Mouse (Mus musculus) intestine, embryonic 15.5 days (tissue): Measurements from ENCODE around the gene 1500009L16Rik. TPM values are rescaled to one million over a fixed set of nuclear protein-coding genes. Genes with fewer than 3 reads are reported as not detected.

Experiments
- ATAC-seq: fragments of 200-750 bp; cut with Nextera tagmentation; 2 replicates; pipeline ENCODE4 v1.8.0; 2017; ENCODE audit warnings: moderate TSS enrichment, moderate library complexity
- H3K27ac ChIP-seq: fragments of 300-500 bp; sonication (generic); 2 replicates; pipeline ENCODE4 v1.5.1; 2015; ENCODE audit warnings: mild to moderate bottlenecking, inconsistent platforms
- H3K27me3 ChIP-seq: fragments of 300-500 bp; sonication (generic); replicated peaks from 2 replicates; pipeline ENCODE4 v1.6.1; 2015; ENCODE audit warnings: inconsistent platforms
- H3K36me3 ChIP-seq: fragments of 300-500 bp; sonication (generic); 2 replicates; pipeline ENCODE4 v1.6.1; 2015; ENCODE audit warnings: inconsistent platforms
- H3K4me1 ChIP-seq: fragments of 300-500 bp; sonication (generic); replicated peaks from 2 replicates; pipeline ENCODE4 v1.6.1; 2015; ENCODE audit warnings: inconsistent platforms
- H3K4me2 ChIP-seq: fragments of 300-500 bp; sonication (generic); replicated peaks from 2 replicates; pipeline ENCODE4 v1.6.1; 2015; ENCODE audit warnings: mild to moderate bottlenecking, inconsistent platforms
- H3K4me3 ChIP-seq: fragments of 300-500 bp; sonication (generic); replicated peaks from 2 replicates; pipeline ENCODE4 v1.5.1; 2015; ENCODE audit warnings: inconsistent platforms
- H3K9ac ChIP-seq: fragments of 300-500 bp; sonication (generic); 2 replicates; pipeline ENCODE4 v1.6.1; 2015; ENCODE audit warnings: inconsistent platforms
- H3K9me3 ChIP-seq: fragments of 300-500 bp; sonication (generic); 2 replicates; pipeline ENCODE4 v1.6.1; 2016; ENCODE audit warnings: inconsistent platforms
- WGBS: fragments of 180-500 bp; shearing (Covaris S2); methylation state at CpG from one replicate; pipeline ENCODE4 v1.1.7; 2015; 5-methylcytosine and 5-hydroxymethylcytosine counted together
- polyA plus RNA-seq: library from polyadenylated mRNA; unstranded; fragments of >200 nt; fragmentation: Nextera tagmentation; extraction: Ambion mirVana; gene quantifications from 2 replicates; pipeline ENCODE4 v1.2.1, GENCODE M21; 2015

Gene 1500009L16Rik
- 19.0 and 21.6 TPM in 2 replicates for polyA plus RNA-seq

DNA sequence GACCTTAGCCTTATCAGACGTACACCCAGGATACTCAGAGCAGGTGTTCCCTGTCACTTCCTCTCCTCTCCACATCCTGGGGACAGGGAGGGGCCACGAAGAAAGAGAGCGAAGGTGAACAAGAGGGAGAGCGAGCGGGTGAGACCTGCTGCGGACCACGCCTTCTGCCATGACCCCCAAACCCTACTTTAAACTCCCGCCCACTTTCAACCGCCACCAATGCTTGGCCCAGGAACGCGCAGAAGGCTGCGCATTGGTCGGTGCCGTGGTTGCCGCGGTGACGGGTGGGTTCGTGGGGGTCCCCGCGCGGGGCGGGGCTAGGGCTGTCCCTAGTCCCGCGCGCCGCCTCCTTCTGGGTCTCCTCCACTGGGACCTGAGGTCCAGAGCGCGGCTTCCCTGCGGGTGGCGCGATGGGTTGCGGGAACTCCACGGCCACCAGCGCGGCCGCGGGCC lies at the start of gene 1500009L16Rik:
1500009L16Rik (plus strand) TSS at position 287 of the 453 bp plus-strand sequence.
- ATAC-seq: peak; percentile 97
- Histone ChIP-seq H3K9ac (peak within 1 kb of the TSS; percentile 58), H3K4me1 (0 out of 2 replicates have a peak, but pooled peaks cover 9% of the 10 kb centered on the region), H3K27me3 (no peaks in the 10 kb centered on the region), H3K27ac (no peak within 1 kb of the TSS), H3K4me2 (peak within 1 kb of the TSS; percentile 90), H3K36me3 (no peaks in the 10 kb centered on the region), H3K4me3 (peak within 1 kb of the TSS; percentile 70), H3K9me3 (no peaks in the 10 kb centered on the region)
- under 1% methylated on average over 35 of the region's 37 CpGs for WGBS

DNA sequence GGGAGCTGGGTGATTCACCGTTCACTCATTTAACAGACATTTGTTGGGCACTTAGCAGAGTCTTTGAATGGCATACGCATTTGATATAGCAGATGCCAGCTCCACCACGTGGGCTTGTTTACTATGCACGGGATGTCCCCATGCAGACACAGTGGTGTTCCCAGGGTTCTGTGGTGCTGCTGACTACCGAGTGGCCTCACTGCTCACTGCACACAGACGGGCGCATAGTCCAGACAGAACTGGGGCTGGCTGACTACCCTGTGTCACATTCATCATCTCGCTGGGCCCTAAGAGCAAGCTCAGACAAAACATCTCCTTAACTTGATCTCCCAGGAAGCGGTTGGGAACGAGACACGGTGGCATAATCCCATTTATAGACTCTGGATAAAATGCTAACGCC lies 41.3 kb upstream of the 1500009L16Rik start:
- Histone ChIP-seq H3K4me2 (no peak overlapping the region), H3K27me3 (no peaks in the 10 kb centered on the region), H3K4me3 (no peak overlapping the region), H3K27ac (no peak overlapping the region), H3K9ac (no peak overlapping the region), H3K36me3 (no peaks in the 10 kb centered on the region), H3K4me1 (no peaks in the 10 kb centered on the region), H3K9me3 (no peaks in the 10 kb centered on the region)
- WGBS: 87% methylated on average over 12 of the region's 12 CpGs
- no peak for ATAC-seq

DNA sequence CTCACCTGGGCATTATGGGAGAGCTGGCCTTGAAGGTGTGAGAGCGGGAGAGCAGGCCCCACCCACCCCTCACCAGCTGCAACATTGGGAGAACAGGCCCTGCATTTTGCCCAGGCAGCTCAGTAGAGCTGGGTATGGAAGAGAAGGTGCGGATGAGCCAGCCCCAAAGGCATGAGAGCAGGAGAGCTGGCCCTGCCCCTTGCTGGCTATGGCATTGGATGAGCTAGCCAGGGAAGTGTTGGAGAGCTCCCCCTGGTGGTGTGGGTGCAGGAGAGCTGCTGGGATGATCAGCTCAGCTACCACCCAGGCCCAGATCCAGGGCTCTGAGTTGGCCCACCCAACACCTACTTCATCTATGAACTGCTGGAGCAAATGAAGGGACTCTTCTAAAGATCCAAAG lies 34.5 kb upstream of the 1500009L16Rik start:
- no peaks in the 10 kb centered on the region for H3K36me3 ChIP-seq
- 98% methylated on average over 2 of the region's 2 CpGs for WGBS
- ATAC-seq: no peak
- no peaks in the 10 kb centered on the region; the same call in 1 of the 2 replicates for H3K4me1 ChIP-seq
- no peaks in the 10 kb centered on the region for H3K27me3 ChIP-seq
- H3K9me3 ChIP-seq: no peaks in the 10 kb centered on the region
- H3K4me3 ChIP-seq: no peak overlapping the region
- H3K27ac ChIP-seq: no peak overlapping the region
- no peak overlapping the region for H3K9ac ChIP-seq
- no peak overlapping the region for H3K4me2 ChIP-seq

DNA sequence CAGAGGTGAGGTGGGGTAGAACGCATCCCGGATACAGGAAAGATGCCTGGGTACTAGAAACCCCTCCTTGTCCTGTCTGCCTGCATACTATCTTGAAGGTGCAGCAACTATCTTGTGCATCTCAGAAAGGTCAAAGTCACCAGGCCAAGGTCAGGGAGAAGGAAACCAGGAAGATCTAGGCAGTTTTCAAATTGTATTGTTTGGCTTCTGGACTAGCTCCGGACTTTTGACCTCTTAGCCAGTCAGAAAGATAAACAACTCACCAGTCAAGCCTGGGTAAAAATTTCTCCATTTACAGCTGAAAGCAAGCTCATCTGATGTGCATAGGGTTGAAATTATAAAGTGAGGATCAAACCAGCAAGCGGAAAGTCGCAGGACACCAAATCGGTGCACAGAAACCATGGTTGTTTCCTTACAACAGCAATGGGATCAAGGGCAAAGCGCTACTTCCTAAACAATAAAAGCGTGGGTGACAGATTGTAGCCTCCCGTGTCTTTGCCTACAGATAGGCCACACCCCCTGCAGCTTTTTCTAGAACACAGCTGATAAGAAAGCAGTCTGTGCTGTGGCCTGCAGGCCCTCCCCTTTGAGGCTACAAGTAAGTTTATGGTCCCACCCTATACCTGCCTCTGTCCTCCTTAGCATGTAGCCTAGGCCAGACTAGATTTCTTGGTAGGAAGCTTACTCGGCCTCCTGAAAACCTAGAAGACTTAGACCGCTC lies 30.3 kb upstream of the 1500009L16Rik start:
- H3K9ac ChIP-seq: no peak overlapping the region
- no peaks in the 10 kb centered on the region for H3K9me3 ChIP-seq
- no peak overlapping the region for H3K4me3 ChIP-seq
- H3K36me3 ChIP-seq: no peaks in the 10 kb centered on the region
- H3K4me2 ChIP-seq: no peak overlapping the region
- no peaks in the 10 kb centered on the region; the same call in 1 of the 2 replicates for H3K4me1 ChIP-seq
- 52% methylated on average over 11 of the region's 11 CpGs for WGBS
- H3K27ac ChIP-seq: peak overlapping the region; percentile 62; the same call in 1 of the 2 replicates
- H3K27me3 ChIP-seq: no peaks in the 10 kb centered on the region
- peak; percentile 93 for ATAC-seq

DNA sequence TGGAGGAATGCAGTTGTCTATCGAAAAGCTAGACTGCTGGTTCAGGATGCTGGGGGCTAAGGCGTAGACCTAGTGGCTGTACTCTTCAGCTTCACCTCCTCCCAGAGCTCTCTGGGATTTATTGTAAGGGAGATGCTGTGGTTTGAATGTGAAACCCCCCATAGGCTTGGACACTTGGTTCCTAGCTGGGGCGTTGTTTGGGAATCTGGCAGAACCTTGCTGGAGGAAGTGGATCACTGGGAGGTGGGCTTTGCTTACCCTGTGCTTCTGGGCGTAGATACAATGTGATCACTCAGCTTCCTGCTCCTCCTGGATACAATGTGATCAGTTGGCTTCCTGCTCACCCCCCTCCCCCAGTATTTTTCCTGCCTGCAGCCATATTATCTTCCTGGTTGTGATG lies 26.4 kb upstream of the 1500009L16Rik start:
- 81% methylated on average over 4 of the region's 4 CpGs for WGBS
- H3K4me2 ChIP-seq: no peak overlapping the region
- H3K36me3 ChIP-seq: no peaks in the 10 kb centered on the region
- H3K4me1 ChIP-seq: no peaks in the 10 kb centered on the region; the same call in 1 of the 2 replicates
- no peaks in the 10 kb centered on the region for H3K9me3 ChIP-seq
- ATAC-seq: no peak
- no peak overlapping the region for H3K9ac ChIP-seq
- H3K4me3 ChIP-seq: no peak overlapping the region
- no peak overlapping the region for H3K27ac ChIP-seq
- no peaks in the 10 kb centered on the region for H3K27me3 ChIP-seq

DNA sequence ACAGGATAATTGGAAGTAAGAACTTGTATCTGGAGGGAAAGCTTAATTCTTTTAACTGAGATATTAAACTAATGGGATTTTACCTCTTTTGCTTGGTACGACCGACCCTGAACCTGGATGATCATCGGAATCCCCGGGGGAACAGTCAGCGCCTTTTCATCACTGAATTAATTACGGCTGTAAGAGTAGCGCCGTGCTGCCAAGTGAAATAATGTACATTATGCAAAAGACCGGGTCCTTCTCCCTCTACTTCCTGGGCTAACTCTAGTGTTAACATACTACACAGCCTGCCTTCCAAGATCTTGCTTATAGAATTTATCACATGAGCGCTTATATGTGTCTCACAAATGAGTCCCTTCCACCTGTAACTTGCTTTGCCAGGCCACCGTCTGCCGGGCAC lies 16.0 kb upstream of the 1500009L16Rik start:
- H3K36me3 ChIP-seq: no peaks in the 10 kb centered on the region

DNA sequence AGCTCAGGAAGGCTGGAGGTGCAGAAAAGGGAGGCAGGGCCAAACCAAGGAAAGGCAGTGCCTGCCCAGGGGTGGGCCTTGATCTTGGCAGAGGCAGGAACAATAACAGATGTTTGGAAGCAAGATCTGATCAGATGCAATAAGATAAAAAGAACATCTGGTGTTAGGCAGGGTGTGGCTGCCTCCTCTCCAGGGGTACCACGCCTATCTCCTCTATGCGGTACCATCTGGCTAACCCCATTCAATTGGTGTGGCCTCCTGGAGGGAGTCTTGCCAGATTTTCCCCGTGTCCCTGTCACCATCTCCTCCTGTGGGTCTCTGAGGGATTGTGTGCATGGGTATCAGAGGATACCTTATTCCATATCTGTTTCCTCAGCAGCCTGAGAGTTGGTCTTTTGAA lies 12.7 kb upstream of the 1500009L16Rik start:
- H3K27me3 ChIP-seq: no peaks in the 10 kb centered on the region
- no peak overlapping the region for H3K9ac ChIP-seq
- ATAC-seq: no peak
- no peak overlapping the region for H3K4me3 ChIP-seq
- no peaks in the 10 kb centered on the region for H3K4me1 ChIP-seq
- no peaks in the 10 kb centered on the region for H3K36me3 ChIP-seq
- H3K4me2 ChIP-seq: no peak overlapping the region
- WGBS: 68% methylated on average over 3 of the region's 3 CpGs
- no peak overlapping the region for H3K27ac ChIP-seq
- no peaks in the 10 kb centered on the region for H3K9me3 ChIP-seq

More for the DNA sequence above, 16.0 kb upstream of the 1500009L16Rik start:
- no peak for ATAC-seq
- Histone ChIP-seq H3K9ac (no peak overlapping the region), H3K4me3 (no peak overlapping the region), H3K27me3 (no peaks in the 10 kb centered on the region), H3K27ac (no peak overlapping the region), H3K9me3 (no peaks in the 10 kb centered on the region), H3K4me1 (no peaks in the 10 kb centered on the region), H3K4me2 (no peak overlapping the region)
- WGBS: 91% methylated on average over 12 of the region's 12 CpGs

DNA sequence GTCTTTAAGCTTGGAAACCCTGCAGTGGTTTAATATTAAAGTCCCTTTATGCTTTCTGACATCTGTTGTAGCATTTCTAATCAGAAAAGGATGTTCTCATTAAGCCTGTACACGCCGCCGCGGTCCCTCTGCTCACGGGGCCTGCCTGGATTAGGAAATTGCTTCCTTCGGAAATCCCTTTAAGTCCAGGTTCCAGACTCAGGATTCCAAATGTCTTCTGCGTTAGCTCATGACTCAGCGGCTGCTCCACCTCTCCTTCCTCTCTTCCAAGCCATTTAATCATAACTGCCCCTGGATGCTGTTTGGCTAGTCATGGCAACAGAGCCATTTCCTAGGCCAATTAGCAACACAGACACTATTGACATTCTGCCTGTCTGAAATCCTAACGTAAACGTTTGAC lies 10.9 kb upstream of the 1500009L16Rik start:
- Histone ChIP-seq H3K27me3 (no peaks in the 10 kb centered on the region), H3K36me3 (no peaks in the 10 kb centered on the region), H3K9ac (no peak overlapping the region), H3K27ac (no peak overlapping the region), H3K4me2 (no peak overlapping the region), H3K9me3 (no peaks in the 10 kb centered on the region), H3K4me3 (no peak overlapping the region), H3K4me1 (no peaks in the 10 kb centered on the region)
- 50% methylated on average over 10 of the region's 10 CpGs for WGBS
- no peak for ATAC-seq

DNA sequence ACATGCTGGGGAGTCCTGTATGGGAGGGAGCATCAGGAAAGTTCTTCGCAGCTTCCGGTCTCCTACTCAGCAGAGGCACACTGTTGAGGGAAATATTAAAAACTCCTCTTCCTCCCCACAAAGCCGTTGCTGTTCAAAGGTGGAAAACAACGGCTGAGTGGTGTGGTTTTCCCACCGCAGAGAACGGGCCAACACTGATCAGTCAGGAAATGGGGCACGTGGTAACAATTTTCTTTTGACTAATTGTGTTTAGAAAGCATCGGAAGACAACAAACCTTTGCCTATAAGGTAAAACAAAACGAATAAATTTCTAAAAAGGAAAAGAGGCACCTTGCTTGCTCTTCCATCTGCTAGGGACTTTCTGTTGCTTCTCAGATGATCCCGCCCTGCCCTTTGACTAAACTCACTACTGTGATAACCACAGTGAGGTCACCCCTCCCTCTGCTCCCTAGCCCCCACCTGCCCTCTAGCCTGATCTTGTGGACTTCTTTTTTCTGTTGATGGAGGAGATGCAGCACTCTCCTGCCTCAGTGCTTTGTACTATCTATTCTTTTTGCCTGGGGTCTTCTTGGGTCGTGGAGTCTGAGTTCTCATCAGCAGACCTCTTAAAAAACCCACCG lies 3.7 kb upstream of the 1500009L16Rik start:
- Histone ChIP-seq H3K4me2 (no peak overlapping the region), H3K9ac (no peak overlapping the region), H3K4me3 (no peak overlapping the region), H3K36me3 (no peaks in the 10 kb centered on the region), H3K27ac (no peak overlapping the region), H3K9me3 (no peaks in the 10 kb centered on the region), H3K27me3 (no peaks in the 10 kb centered on the region), H3K4me1 (0 out of 2 replicates have a peak, but pooled peaks cover 9% of the 10 kb centered on the region)
- WGBS: 80% methylated on average over 12 of the region's 12 CpGs
- ATAC-seq: no peak

DNA sequence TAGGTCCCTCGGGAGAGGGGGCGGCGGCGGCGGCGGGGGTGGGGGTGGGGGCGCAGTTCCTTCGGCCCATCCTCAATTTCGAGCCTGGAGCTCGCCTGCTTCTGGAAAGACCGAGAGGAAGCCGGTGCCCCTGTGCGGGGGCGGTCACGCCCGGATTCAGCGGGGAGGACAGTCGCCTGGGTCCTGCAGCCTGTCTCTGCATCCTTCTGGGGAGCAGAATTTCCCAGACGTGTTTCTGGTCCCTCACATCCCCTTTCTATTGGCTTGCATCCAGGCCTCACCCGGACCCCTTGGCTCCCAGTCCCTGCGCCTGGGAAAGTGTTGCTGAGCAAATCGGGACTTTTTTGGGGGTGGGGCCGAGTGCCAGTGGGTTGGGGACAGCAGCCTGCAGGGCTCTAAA lies 390 bp downstream of the 1500009L16Rik start:
- no peak overlapping the region for H3K27ac ChIP-seq
- ATAC-seq: peak; percentile 54
- under 1% methylated on average over 23 of the region's 23 CpGs for WGBS
- H3K4me3 ChIP-seq: peak overlapping the region; percentile 70
- H3K36me3 ChIP-seq: no peaks in the 10 kb centered on the region
- H3K9ac ChIP-seq: peak overlapping the region; percentile 58
- no peaks in the 10 kb centered on the region for H3K27me3 ChIP-seq
- no peaks in the 10 kb centered on the region for H3K9me3 ChIP-seq
- H3K4me2 ChIP-seq: peak overlapping the region; percentile 90
- H3K4me1 ChIP-seq: 0 out of 2 replicates have a peak, but pooled peaks cover 9% of the 10 kb centered on the region

DNA sequence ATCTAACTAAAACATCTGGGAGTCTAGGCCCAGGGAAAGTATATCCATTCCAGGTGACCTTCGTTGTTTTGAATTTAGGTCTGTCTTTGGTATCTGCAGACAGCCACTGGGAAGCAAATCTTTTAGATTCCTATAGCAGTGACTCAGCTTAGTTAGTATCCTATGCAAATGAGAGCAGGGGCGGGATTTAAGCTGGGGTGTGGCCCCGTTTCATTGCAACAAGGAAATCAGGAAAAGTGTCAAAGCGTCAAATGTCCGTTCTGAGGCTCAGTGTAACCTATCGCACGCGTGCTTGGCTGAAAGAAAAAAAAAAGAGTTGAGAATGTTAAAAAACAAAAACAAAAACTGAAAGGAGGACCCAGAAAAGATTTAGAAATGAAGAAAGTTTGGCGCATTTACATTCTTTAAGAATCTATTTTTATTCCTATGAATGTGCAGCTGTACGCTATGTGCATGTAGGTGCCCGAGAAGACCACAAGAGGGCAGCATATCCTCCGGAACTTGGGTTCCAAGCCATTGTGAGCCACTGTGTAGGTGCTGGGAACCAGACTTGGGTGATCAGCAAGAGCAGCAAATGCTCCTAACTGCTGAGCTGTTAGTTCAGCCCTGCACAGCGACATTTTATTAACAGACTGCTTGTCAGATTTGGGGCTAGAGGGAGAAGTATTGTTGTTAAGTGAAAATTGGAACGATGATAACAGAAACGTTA lies 1.8 kb downstream of the 1500009L16Rik start:
- no peak for ATAC-seq
- Histone ChIP-seq H3K9ac (no peak overlapping the region), H3K4me2 (no peak overlapping the region), H3K27me3 (no peaks in the 10 kb centered on the region), H3K9me3 (no peaks in the 10 kb centered on the region), H3K4me1 (0 out of 2 replicates have a peak, but pooled peaks cover 9% of the 10 kb centered on the region), H3K4me3 (no peak overlapping the region), H3K36me3 (no peaks in the 10 kb centered on the region), H3K27ac (no peak overlapping the region)
- WGBS: 86% methylated on average over 15 of the region's 15 CpGs

DNA sequence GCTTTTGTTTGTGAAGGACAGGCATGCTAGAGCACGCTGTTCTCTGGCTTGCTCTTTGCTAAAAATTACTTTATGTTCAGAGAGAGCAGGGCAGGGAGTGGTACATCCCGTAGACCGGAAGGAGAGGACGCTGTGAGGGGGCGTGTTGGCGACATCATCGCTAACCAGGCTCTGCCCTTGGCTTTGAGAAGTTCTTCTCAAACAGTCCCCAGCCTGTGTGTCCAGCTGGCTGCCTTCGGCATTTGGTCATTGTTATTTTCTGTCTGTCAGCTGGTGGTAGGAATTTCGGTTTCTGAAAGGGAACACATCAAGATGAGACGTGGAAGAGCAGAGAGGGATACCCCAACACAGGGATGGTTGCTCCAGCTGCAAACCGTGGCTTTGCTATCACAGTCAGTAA lies 3.5 kb downstream of the 1500009L16Rik start:
- Histone ChIP-seq H3K36me3 (no peaks in the 10 kb centered on the region), H3K27ac (no peak overlapping the region), H3K4me1 (0 out of 2 replicates have a peak, but pooled peaks cover 9% of the 10 kb centered on the region), H3K9ac (no peak overlapping the region), H3K4me2 (no peak overlapping the region), H3K9me3 (no peaks in the 10 kb centered on the region), H3K27me3 (no peaks in the 10 kb centered on the region), H3K4me3 (no peak overlapping the region)
- 59% methylated on average over 11 of the region's 11 CpGs for WGBS
- ATAC-seq: no peak
